Mouse (Mus musculus): Measurements from ENCODE around the gene Rufy4. TPM values are rescaled to one million over a fixed set of nuclear protein-coding genes. Genes with fewer than 3 reads are reported as not detected.

Rufy4 gene
- polyA plus RNA-seq, 1 experiment from 2014 or later, result not detected

DNA sequence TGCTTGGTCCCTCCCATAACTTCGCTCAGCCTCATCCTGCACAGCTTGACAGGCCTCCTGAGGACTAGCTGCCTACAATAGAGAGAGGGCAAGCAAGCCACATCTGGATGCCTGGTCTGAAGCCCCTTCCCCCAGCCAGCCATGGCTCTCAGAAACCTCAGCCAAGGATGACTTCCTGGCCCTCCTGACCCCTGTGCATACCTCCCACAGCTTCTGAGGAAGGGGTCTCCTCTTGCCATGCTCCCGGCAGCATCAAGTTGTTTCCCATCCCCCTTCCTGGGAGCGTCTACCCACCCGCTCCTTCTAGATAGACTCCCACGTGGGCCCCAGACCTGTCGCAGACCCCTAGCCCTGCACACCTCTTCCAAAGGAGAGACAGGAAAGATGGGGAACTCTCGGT is 35.0 kb upstream of the Rufy4 start:
- no peaks in the 10 kb centered on the region for H3K36me3 ChIP-seq (ENCODE audit: control insufficient read depth, insufficient read depth, low read length)
- H3K27me3 ChIP-seq (ENCODE audit: control insufficient read depth, insufficient read depth, low read length), result no peaks in the 10 kb centered on the region; the same call in 1 of the 2 replicates
- 22% methylated on average over 7 of the region's 7 CpGs for WGBS
- peak overlapping the region; percentile 42 for H3K4me2 ChIP-seq (replicated peaks; ENCODE audit: low read depth, low read length)
- no peaks in the 10 kb centered on the region for H3K9me3 ChIP-seq (ENCODE audit: control insufficient read depth, low read length)
- peak overlapping the region; percentile 42; the same call in 1 of the 2 replicates for H3K9ac ChIP-seq (ENCODE audit: low read depth, low read length)
- H3K4me3 ChIP-seq (ENCODE audit: low read length), result peak overlapping the region; percentile 35
- ATAC-seq (ENCODE audit: low FRiP score, low TSS enrichment), result no peak
- peaks cover 48% of the 10 kb centered on the region for H3K4me1 ChIP-seq (ENCODE audit: control insufficient read depth, insufficient read depth, low read length)
- no peak overlapping the region for H3K27ac ChIP-seq (ENCODE audit: low read depth, low read length)

DNA sequence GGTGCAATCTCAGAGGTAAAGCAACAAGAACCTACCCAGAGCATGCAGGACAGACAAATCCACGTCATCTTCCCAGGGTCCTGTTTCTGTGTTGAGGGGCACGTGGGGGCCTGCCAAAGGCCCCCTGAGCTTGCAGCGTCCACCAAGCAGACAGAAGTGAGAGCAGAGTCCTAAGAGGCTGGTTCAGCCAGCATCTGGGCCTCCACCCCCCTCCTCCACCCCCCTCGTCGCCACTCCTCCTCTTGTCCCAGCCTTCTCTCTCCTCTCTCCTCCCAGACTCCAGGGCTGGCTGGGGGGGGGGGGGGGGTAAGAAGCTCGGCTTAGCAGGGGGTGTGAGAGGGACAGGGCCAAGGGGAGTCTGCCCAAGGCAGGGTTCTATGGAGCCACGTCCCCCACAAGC is 34.2 kb upstream of the Rufy4 start:
- peak; percentile 41 for ATAC-seq (ENCODE audit: low FRiP score, low TSS enrichment)

DNA sequence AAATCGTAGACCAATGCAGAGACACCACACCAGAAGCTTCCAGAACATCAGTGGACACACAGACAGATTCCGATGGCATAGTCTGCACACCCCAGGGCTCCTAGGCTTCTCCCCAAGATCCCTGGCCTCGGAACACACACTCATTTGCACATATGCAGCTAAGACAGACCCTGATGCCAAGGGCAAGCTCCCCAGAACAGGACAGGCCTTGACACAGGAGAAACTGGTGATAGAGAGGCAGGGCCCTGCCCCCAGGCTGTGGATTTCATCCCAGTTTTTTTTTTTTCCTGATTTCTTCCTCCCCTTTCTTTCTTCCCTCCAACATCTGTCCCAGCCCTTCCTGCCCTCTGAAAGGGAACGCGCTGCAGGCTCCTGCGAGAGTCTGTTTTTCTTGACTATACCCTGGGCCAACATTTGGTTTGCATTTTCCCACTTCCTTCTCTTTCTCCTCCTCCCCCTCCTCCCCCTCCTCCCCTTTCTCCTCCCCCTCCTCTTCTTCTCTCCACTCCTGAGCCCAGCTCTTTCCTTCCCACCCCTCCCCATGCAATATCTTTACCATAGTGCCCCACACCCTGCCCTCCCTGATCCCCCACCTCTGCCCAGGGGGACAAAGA is 33.6 kb upstream of the Rufy4 start:
- Histone ChIP-seq H3K27ac (ENCODE audit: low read depth, low read length) (peak overlapping the region; percentile 87), H3K4me3 (ENCODE audit: low read length) (no peak overlapping the region), H3K4me2 (replicated peaks; ENCODE audit: low read depth, low read length) (peak overlapping the region; percentile 42; the same call in 1 of the 2 replicates), H3K9me3 (ENCODE audit: control insufficient read depth, low read length) (no peaks in the 10 kb centered on the region), H3K4me1 (ENCODE audit: control insufficient read depth, insufficient read depth, low read length) (peaks cover 47% of the 10 kb centered on the region), H3K36me3 (ENCODE audit: control insufficient read depth, insufficient read depth, low read length) (no peaks in the 10 kb centered on the region), H3K27me3 (ENCODE audit: control insufficient read depth, insufficient read depth, low read length) (no peaks in the 10 kb centered on the region; the same call in 1 of the 2 replicates), H3K9ac (ENCODE audit: low read depth, low read length) (peak overlapping the region; percentile 42; the same call in 1 of the 2 replicates)
- WGBS, result 32% methylated on average over 6 of the region's 6 CpGs
- no peak for ATAC-seq (ENCODE audit: low FRiP score, low TSS enrichment)

More for the DNA sequence above, 34.2 kb upstream of the Rufy4 start:
- Histone ChIP-seq H3K36me3 (ENCODE audit: control insufficient read depth, insufficient read depth, low read length) (no peaks in the 10 kb centered on the region), H3K27ac (ENCODE audit: low read depth, low read length) (peak overlapping the region; percentile 87), H3K9ac (ENCODE audit: low read depth, low read length) (peak overlapping the region; percentile 42; the same call in 1 of the 2 replicates), H3K27me3 (ENCODE audit: control insufficient read depth, insufficient read depth, low read length) (no peaks in the 10 kb centered on the region; the same call in 1 of the 2 replicates), H3K4me1 (ENCODE audit: control insufficient read depth, insufficient read depth, low read length) (peaks cover 47% of the 10 kb centered on the region), H3K9me3 (ENCODE audit: control insufficient read depth, low read length) (no peaks in the 10 kb centered on the region), H3K4me2 (replicated peaks; ENCODE audit: low read depth, low read length) (peak overlapping the region; percentile 42), H3K4me3 (ENCODE audit: low read length) (peak overlapping the region; percentile 35)
- WGBS, result 17% methylated on average over 6 of the region's 7 CpGs

DNA sequence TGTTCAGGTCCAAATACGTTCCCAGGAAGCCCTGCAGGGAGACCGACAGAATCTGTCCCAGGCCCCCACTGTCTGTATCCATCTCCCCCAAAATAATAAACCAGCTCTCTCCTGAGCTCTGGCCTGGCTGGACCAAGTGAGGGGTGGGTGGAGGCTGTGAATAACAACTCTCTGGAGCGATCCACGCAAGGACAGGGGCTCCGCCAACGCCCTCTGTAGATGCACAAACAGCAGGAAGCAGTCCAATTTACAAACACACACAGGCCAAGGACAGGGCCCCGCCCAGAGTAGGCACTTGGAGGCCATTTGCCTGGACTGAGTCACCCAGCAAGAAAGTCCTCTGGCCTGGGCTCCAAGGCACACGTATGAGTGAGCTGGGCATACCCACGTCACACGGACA is 33.1 kb upstream of the Rufy4 start:
- H3K4me1 ChIP-seq (ENCODE audit: control insufficient read depth, insufficient read depth, low read length), result peaks cover 48% of the 10 kb centered on the region
- peak overlapping the region; percentile 74 for H3K27ac ChIP-seq (ENCODE audit: low read depth, low read length)
- H3K27me3 ChIP-seq (ENCODE audit: control insufficient read depth, insufficient read depth, low read length), result no peaks in the 10 kb centered on the region; the same call in 1 of the 2 replicates
- H3K36me3 ChIP-seq (ENCODE audit: control insufficient read depth, insufficient read depth, low read length), result no peaks in the 10 kb centered on the region
- no peak overlapping the region for H3K4me3 ChIP-seq (ENCODE audit: low read length)
- no peak overlapping the region for H3K4me2 ChIP-seq (replicated peaks; ENCODE audit: low read depth, low read length)
- H3K9me3 ChIP-seq (ENCODE audit: control insufficient read depth, low read length), result no peaks in the 10 kb centered on the region
- peak; percentile 8; the same call in 1 of the 2 replicates for ATAC-seq (ENCODE audit: low FRiP score, low TSS enrichment)
- H3K9ac ChIP-seq (ENCODE audit: low read depth, low read length), result no peak overlapping the region
- 49% methylated on average over 10 of the region's 10 CpGs for WGBS

DNA sequence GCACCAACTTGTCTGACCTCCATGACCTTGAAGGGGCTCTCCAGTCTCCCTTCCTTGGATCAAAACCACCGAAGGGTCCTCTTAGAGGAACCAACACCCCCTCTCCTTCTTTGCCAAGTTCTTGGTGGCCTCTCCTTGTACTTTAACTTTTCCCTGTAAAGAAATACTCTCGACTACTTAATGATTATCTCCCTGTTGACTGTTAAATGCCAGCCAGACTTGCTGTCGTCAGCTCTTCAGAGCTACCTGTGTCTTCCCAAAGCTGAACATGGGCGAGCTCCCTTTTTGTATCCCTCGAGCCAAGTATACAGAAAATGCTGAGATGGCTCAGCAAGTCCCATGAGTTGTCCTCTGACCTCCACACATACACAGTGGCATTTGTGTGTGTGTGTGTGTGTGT is 31.9 kb upstream of the Rufy4 start:
- Histone ChIP-seq H3K4me1 (ENCODE audit: control insufficient read depth, insufficient read depth, low read length) (peaks cover 56% of the 10 kb centered on the region), H3K9me3 (ENCODE audit: control insufficient read depth, low read length) (no peaks in the 10 kb centered on the region), H3K27me3 (ENCODE audit: control insufficient read depth, insufficient read depth, low read length) (no peaks in the 10 kb centered on the region; the same call in 1 of the 2 replicates), H3K4me3 (ENCODE audit: low read length) (no peak overlapping the region), H3K27ac (ENCODE audit: low read depth, low read length) (no peak overlapping the region), H3K9ac (ENCODE audit: low read depth, low read length) (no peak overlapping the region), H3K36me3 (ENCODE audit: control insufficient read depth, insufficient read depth, low read length) (no peaks in the 10 kb centered on the region), H3K4me2 (replicated peaks; ENCODE audit: low read depth, low read length) (no peak overlapping the region)
- 80% methylated on average over 5 of the region's 5 CpGs for WGBS
- ATAC-seq (ENCODE audit: low FRiP score, low TSS enrichment), result no peak

DNA sequence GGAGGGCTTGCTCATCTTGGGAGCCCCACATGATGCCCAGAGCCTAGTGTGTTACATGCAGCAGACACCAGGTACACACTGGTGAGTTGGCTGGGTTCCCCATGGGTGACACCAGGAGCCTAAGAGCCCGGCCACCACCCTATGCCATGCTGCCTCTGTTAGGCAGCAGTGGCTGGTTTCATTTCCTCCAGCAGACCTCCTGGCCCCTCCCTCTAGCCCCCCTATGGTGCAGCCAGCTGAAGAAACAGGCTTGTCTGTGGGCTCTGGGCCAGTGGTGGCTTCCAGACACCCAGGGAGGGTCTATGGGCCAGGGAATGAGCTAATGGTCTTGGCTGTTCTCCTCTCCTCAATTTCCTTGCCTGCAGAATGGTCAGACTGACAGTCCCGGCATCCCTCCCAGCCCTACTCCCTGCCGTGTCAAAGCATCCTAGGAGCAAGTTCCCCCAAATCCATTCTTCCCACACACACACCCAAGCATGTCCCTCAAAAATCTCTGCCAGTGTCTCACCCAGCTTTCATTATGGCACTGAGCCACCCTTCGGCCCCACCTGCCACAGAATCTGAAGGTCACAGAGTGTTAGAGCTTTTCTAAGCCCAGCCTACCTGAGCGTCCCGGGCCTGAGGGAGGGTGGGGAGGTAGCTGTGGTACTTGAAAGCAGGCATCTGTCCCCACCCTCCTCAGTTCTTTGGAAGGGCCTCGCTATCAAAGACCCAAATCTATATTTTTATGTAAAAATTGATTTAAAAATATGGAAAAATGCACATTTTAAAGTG is 30.7 kb upstream of the Rufy4 start:
- Histone ChIP-seq H3K27ac (ENCODE audit: low read depth, low read length) (no peak overlapping the region), H3K27me3 (ENCODE audit: control insufficient read depth, insufficient read depth, low read length) (peaks cover 3% of the 10 kb centered on the region; the same call in 1 of the 2 replicates), H3K9ac (ENCODE audit: low read depth, low read length) (no peak overlapping the region), H3K4me3 (ENCODE audit: low read length) (no peak overlapping the region), H3K4me1 (ENCODE audit: control insufficient read depth, insufficient read depth, low read length) (peaks cover 57% of the 10 kb centered on the region), H3K36me3 (ENCODE audit: control insufficient read depth, insufficient read depth, low read length) (no peaks in the 10 kb centered on the region), H3K9me3 (ENCODE audit: control insufficient read depth, low read length) (no peaks in the 10 kb centered on the region), H3K4me2 (replicated peaks; ENCODE audit: low read depth, low read length) (no peak overlapping the region)
- 59% methylated on average over 7 of the region's 7 CpGs for WGBS
- no peak for ATAC-seq (ENCODE audit: low FRiP score, low TSS enrichment)

DNA sequence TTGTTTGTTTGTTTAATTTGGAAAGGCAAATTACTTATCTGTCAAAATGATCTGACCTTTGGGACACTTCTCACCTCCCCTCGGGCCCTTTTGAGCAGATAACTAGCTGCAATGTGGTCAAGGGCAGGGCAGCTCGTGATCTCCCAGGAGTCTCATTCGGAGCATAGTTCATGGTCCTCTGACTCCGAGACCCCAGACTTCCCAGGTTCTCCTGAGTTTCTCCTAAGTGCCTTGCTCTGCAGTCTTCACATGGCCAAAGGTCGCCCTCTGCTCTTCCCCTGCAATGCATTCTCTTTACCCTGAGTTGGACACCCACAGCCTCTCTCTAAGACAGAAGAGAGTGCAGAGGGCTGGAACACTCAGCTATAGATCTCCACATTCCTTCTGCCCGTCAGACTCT is 30.0 kb upstream of the Rufy4 start:
- H3K36me3 ChIP-seq (ENCODE audit: control insufficient read depth, insufficient read depth, low read length), result no peaks in the 10 kb centered on the region
- H3K4me2 ChIP-seq (replicated peaks; ENCODE audit: low read depth, low read length), result no peak overlapping the region
- peaks cover 55% of the 10 kb centered on the region for H3K4me1 ChIP-seq (ENCODE audit: control insufficient read depth, insufficient read depth, low read length)
- H3K4me3 ChIP-seq (ENCODE audit: low read length), result no peak overlapping the region
- H3K9ac ChIP-seq (ENCODE audit: low read depth, low read length), result no peak overlapping the region
- WGBS, result 43% methylated on average over 6 of the region's 6 CpGs
- no peaks in the 10 kb centered on the region for H3K9me3 ChIP-seq (ENCODE audit: control insufficient read depth, low read length)
- peaks cover 4% of the 10 kb centered on the region; the same call in 1 of the 2 replicates for H3K27me3 ChIP-seq (ENCODE audit: control insufficient read depth, insufficient read depth, low read length)
- H3K27ac ChIP-seq (ENCODE audit: low read depth, low read length), result no peak overlapping the region
- ATAC-seq (ENCODE audit: low FRiP score, low TSS enrichment), result no peak

DNA sequence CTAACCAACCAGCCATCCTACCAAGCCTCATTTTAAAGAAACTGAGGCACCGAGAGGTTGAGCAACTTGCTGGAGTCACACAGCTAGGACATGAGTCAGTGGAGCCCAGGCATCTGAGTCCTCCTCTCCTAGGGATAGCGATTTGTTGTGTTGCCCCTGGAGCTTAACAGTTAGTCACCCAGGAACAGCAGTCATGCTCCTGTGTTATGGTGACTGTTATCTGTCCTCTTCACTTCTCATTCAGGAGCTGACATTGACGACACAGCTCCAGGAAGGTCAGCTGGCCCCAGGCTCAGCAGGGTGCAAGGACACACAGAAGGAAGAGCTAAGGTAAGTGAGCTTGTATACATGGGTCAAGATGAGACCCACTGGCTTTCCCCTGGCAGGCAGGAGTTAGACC is 29.6 kb upstream of the Rufy4 start:
- Histone ChIP-seq H3K27ac (ENCODE audit: low read depth, low read length) (no peak overlapping the region), H3K27me3 (ENCODE audit: control insufficient read depth, insufficient read depth, low read length) (peaks cover 4% of the 10 kb centered on the region; the same call in 1 of the 2 replicates), H3K4me1 (ENCODE audit: control insufficient read depth, insufficient read depth, low read length) (peaks cover 51% of the 10 kb centered on the region), H3K9ac (ENCODE audit: low read depth, low read length) (no peak overlapping the region), H3K4me2 (replicated peaks; ENCODE audit: low read depth, low read length) (no peak overlapping the region), H3K9me3 (ENCODE audit: control insufficient read depth, low read length) (no peaks in the 10 kb centered on the region), H3K36me3 (ENCODE audit: control insufficient read depth, insufficient read depth, low read length) (no peaks in the 10 kb centered on the region), H3K4me3 (ENCODE audit: low read length) (no peak overlapping the region)
- 55% methylated on average over 3 of the region's 3 CpGs for WGBS
- no peak for ATAC-seq (ENCODE audit: low FRiP score, low TSS enrichment)

Measured in kidney, embryonic 14.5 days (tissue).